Mouse (Mus musculus): ENCODE results near the gene Krt31.

Gene Krt31

DNA sequence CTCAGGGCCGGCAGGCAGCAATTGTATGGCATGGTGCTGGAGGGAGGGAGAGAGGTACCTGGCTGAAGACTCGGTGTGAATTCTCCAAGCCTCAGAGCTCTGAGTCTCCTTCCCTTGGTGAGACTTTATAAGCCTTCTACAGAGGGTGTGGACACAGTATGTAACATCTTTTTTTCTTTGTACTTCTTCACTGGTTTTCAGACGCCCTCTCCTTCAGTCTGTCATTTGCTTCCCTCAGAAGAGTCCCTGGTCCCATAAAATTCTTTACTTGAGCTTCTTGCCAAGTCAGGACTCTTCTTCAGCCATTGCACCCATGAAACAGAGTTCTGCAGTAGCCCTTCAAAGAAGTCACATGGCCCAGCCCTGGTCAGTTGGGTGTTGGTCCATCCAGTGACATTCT, at the start of gene Krt31:
TSS of gene Krt31 (minus strand) at position 101 of the 400 bp plus-strand sequence.
- DNase-seq (ENCODE audit: low read depth, low spot score): no peak

DNA sequence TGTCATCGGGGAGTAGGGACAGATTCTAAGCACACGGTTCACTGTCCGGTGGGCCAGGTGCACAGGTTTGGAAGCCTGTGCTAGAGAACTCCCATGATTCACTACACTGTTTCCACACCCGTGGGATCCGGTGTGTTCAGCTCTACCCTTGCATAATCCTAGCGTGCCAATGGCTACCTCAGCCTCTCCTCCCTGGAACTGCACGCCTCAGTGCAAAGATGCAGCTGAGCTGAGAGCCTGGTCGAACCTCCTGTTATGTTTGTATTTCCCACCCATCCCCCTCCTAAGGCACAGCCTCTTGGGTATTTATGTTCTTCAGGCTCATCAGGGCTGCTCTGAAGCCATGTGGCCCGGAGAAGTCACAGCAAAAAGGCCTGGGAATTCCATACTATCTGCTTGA, 47.5 kb upstream of the Krt31 start:
- DNase-seq (ENCODE audit: low read depth, low spot score): no peak

DNA sequence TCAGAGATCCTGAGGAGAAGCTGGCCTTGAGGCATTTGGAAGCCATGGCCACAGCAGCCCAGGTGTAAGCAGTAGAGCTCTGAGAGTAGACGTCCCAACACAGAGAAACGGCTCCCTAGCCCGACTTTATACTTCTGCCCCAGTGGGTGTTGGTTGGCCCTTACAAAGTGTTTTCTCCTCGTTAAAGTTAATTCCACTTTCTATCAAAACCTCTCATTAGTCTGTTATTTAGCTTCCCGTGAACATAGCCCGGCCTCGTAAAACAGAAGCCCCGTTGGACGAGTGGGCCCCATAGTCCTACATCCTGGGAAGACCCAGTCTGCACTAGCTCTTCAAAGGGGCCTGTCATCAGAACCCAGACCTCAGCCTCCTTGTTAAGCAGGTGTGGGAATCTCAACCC, 45.8 kb upstream of the Krt31 start, which contains the start of gene Krt35:
TSS of gene Krt35 (minus strand) at position 101 of the 400 bp plus-strand sequence.
- DNase-seq (ENCODE audit: low read depth, low spot score): no peak

DNA sequence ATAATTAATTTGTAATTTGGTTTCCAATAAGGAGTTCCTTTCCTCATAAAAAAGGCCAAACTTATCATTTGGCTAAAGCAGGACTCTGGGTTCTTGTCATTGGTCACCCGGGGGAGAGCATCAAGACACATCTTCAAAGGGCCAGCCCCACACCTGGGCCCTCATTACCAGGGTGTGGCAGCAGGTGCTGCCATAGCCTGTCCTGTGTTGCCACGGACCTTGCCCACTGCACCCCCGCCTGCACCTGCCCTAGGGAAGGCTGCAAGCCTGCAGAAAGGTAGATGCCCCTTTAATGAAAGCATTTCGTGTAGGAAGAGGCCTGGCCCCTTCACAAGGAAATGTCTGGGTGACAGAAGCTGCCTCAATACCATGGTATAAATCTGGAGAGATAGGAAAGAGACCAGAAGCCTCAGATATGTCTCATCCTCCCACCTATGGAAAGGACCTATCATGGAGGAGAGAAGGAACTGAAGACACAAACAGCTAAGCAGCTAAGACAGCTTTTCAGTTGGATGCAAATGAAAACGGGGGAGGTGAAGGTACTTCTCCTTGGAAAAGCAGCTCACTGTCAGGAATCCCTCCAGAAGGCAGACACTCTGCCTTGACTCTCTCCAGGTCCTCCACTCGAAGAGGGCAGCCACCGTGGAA, 38.2 kb upstream of the Krt31 start:
- no peak for DNase-seq (ENCODE audit: low read depth, low spot score)

DNA sequence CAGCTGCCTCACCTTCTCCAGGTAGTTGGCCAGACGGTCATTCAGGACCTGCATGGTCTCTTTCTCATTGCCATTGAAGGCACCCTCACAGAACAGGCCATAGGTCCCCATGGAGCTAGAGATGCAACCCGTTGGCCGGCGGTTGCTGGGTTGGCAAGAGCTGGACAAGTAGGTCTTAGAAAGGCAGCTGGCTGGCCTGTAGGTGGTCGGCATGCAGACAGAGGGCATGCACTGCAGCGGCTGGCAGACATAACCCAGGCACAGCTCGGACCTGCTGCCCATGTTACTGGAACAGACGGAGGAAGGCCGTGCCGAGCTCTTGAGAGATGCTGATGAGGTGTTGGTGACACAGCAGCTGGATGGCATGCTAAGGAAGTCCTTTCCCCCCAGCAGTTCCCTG, 37.5 kb upstream of the Krt31 start, which contains the start of gene Krt32:
TSS of gene Krt32 (minus strand) at position 366 of the 400 bp plus-strand sequence.
- DNase-seq (ENCODE audit: low read depth, low spot score): no peak

DNA sequence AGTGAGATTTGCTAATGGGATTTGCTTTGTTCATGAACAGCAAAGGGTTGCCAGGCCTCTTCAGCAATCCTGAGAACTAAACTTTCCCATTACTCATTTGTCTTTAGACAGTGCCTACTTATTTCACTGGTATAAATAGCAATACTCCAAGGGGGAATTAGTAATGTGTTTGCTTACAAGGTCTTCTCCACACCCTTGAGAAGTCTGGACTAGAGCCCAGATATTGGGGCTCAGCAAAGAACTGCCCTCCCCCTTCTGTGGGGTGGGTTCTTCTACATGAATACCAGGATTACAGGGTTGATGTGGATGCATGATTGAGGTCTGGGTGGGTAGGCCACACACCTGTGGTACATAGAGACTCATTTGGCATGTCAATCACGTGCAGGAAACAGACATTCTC, 23.5 kb upstream of the Krt31 start:
- no peak for DNase-seq (ENCODE audit: low read depth, low spot score)

DNA sequence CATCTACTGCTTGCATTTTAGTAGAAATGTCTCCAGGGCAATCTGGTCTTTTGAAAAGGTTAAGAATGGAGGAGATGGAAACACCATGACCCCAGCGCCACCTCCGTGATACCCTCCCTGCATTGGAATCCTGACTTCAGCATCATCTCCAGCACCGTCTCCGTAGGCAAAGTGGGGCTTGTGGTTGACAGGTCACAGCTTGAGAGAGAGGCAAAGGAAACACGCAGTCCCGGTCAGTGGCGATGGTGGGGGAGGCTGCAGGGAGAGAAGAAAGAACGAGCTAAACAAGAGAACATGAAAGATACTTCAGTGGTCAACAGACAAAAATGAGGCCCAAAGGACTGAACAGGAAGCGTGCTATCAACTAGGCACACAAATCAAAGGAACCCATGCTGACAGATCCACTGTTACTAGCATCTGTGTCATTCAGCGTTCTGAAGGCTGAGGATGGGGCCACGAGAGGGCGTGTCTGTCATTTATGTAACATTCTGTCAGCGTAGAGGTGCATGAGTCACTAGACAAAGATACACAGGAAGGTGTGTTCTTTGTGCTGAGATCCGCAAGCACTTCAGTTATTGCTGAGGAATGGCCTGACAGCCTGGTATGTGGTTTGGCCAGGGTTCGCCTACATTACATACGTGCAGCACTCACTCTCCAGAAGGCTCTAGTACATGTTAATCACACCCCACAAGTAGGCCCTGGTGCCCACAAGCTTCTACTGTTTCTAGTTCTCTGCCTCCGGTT, 17.1 kb upstream of the Krt31 start:
- DNase-seq (ENCODE audit: low read depth, low spot score): no peak

DNA sequence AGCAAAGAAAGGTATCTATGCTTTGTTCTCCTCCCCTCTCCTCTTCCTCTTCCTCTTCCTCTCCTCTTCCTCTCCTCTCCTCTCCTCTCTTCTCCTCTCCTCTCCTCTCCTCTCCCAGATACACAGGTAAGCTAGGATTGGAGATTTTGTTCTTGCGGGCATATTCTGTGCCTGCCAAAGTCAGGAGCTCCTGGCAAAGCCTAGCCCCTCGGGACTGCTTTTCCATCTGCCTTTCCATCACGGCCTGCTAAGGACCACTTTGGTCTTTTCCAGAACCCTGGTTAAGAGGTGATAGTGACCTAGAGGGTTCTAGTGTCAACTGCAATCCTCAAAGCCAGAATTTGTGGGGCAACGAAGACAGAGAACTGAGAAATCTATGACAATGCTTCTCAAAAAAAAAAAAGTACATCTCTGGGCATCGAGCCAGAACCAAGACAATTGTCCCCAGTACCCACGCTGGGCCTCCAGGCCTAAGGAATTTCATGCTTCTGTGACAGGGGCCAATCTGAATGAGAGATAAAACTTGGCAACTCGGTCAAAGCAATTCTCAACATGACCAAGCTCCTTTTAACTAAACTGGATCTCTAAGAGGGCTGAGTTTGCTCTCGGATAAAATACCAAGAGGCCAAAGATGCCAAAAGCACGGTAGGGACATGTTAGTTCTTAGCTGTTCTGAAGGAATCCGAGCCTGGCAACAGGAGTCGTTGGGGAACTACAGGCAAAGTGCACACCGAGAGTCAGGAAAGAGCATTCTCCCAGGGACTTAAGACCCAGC, 16.1 kb upstream of the Krt31 start:
- DNase-seq (ENCODE audit: low read depth, low spot score): no peak

DNA sequence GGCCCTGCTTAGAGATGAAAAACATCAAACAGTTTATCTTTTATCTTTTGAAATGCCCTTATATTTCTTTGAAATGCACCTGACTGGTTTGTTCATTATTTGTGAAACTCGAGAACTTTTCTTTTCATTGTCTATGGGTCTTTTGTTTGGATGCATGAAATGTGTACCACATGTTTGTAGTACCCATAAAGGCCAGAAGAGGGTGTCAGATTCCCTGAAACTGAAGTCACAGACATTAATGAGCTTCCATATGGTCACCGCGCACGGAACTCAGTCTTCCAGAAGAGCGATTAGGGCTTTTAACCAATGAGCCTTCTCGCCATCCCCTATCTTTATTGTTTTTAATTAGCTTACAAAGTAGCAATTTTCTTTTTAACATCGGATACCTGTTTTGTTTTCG, 8.5 kb upstream of the Krt31 start:
- DNase-seq (ENCODE audit: low read depth, low spot score): no peak

DNA sequence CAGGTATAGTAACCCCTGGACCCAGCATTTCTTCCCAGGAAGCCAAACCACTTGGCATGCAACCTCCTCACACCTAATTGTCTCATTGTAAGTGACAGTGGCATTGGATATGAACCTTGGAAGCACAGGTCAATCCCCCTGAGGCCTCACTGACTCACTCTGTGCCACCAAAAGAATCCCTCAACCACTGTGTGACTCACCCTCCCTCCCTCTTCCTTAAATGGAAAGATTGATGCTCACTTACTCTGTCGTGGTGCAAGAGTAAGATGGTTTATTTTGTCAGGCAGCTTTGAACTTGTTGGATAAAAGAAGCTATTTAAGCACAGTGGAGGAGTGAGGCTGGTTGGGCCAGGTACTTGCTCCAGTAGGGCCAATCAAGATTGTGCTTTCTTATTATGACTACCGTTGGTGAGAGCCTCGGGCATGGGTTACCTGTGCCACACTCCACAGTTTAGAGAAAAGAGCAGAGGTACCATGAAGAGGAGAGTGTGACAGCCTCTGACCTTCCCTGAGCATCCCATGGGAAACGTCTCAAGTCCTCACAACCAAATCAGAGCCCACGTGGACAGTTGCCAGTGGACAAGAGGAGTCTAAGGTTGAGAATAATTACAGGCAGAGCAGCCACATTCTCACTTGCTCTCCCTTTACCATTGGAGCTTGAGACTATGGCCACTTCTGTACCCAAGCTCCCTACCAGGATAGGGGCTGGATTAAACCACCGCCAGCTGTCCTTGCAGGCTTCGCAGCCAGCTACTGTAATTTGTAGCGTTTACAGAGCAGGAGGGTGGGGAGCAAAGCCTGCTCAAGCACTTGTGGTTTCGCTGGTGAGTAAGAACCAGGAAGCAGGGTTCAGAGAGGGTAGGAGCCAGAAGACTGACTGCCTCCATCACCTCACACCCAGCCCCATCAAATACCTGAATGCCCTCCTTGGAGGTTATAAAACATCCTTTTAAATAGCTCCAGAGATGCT, 5.6 kb upstream of the Krt31 start:
- DNase-seq (ENCODE audit: low read depth, low spot score): no peak

DNA sequence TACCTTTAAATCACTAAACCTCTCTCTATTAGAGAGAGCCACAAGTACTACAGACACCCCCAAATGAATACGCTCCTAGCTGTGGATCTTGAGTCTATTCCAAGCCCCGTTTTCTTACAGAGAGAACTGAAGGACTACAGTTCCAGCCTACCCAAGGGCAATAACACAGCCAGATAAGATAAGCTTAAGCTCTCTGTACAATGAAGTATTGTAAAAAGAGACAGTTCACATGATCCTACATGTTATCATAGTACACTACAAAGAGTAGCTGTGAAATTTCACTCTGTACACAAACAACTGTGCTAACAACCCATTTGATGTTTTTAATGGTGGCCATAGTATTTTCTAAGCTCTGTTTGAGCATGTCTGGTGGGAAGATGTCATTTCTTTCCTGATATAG, 3.2 kb downstream of the Krt31 start:
- DNase-seq (ENCODE audit: low read depth, low spot score): no peak

DNA sequence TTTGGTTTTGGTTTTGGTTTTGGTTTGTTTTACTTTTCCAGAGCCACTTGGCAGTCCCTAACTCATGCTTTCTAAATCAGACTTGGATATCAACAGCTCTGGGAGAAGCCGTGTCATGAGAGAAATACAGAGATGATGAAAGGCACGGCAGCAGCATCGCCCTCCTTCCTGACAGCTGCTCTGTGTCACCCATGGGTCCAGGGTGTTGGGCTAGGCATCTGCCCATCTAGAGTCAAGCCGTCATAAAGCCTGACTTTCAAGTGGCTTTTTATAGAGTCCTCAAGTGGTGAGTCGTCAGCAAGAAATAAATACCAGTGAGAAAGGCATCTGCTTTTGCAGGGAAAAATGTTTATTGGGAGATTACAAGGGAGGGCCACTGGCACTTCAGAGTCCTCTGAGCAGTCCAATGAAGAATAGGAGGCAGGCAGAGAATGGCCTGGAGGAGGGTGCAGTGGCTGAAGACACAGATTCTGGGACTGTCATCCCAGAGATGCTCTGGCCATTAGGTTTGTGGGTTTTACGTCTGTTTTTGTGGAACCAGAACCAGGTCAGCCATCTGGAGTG, 4.0 kb downstream of the Krt31 start:
- no peak for DNase-seq (ENCODE audit: low read depth, low spot score)

DNA sequence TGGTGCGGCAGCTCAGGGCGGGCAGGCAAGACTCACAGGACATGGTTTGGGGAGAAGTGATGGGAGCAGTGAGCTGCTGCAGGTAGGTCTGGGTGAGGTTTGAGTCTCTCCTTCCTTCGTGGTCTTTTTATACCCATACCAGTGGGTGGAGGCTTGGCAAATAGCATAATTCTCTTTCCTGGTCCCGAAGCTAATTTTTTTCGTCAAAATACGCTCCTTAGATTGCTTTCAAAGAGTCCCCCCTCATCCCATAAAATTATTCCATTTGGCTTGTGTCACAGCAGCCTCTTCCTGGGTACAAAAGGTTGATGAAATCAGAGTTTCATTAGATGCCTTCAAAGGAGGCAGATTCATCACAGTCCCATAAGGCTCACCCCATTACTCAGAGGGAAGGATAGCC, 8.9 kb downstream of the Krt31 start, which contains the start of gene Krt34:
TSS of gene Krt34 (minus strand) at position 101 of the 400 bp plus-strand sequence.
- no peak for DNase-seq (ENCODE audit: low read depth, low spot score)

DNA sequence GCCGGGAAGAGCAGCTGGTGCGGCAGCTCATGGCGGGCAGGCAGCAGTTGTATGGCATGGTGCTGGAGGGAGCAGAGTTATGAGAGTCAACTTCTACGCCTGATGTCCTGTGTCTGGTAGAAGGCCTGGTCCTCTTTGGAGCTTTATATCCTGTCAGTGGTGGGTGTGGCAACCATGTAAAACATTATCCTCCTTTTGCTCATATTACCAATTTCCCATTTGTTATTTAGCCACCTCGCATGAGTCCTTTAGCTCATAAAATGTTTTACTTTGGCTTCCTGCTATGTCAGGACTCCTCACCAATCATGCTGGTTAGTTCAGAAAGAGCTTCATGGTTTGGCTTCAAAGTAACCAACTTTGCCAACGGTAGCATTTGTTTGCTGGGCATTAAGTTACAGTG, 20.6 kb downstream of the Krt31 start, which contains the start of gene Krt33b:
TSS of gene Krt33b (minus strand) at position 101 of the 400 bp plus-strand sequence.
- DNase-seq (ENCODE audit: low read depth, low spot score): no peak

DNA sequence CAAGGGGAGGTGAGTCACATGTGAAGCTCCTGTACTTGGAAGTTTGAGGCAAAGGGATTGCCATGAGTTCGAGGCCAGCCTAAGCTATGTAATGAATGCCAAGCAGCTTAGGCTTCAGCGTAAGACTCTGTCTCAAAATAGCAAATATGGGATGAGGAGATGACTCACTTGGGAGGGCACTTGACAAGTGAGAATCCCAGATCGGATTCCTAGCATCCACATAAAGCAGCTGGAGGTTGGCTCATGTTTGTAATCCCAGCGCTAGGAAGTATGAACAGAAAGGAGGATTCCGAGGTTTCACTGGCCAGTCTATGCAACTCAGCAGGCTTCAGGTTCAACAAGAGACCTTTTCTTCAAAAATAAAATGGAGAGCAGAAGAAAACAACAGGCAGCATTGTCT, 28.9 kb downstream of the Krt31 start:
- DNase-seq (ENCODE audit: low read depth, low spot score): no peak

DNA sequence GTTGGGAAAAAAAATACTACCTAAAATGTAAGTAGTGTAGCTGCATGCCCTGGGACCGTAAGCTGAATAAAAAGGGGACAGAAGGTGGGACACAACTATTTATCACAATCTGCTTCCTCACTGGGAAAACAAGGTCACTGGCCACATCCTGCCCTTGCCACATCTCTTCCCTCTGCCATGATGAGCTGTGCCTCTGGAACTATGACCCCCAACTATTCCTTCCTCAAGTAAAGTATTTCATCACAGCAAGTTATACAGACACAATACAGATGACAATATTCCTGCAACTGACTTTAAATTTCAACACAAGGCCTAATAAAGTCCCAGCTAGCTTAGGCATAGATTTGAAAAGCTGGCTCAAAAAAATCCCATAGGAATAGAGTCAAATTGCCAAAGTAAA, 30.9 kb downstream of the Krt31 start:
- no peak for DNase-seq (ENCODE audit: low read depth, low spot score)

DNA sequence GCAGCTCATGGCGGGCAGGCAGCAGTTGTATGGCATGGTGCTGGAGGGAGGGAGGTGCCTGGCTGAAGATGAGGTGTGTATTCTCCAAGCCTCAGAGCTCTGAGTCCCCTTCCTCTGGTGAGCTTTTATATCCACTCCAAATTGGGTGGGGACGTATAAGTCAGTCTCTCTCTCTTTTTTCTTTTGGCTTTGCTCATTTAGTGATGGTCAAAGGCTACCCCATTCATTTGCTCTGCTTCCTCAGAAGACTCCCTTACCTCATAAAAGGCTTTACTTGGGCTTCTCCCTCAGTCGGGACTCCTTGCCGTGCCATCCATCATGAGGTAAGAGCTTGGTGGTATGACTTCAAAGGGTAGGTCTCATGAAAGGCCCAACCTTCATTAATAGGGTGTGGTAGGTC, 34.2 kb downstream of the Krt31 start, which contains the start of gene Krt33a:
TSS of gene Krt33a (minus strand) at position 101 of the 400 bp plus-strand sequence.
- no peak for DNase-seq (ENCODE audit: low read depth, low spot score)

DNA sequence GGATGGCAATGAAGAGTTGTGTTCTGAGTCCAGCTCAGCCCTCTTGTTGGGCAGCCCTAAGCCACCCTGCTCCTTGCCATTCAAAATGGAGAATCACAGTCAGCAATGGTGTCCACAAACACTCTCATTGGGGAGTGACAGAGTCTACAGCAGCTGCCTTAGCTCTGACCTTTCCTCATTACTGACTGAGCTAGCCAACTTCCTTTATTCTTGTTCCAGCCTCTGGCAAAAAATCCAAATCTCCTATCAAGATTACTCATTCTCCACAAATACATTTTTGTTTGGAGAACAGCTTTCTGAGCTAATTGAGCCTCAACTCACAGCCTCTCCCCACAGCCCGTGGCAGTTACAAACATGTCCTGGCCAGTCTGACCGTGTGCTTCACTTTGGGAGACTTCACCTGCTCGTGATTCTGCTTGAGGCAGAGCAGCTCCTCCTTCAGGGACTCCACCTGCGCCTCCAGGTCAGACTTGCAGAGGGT, 36.6 kb downstream of the Krt31 start:
- no peak for DNase-seq (ENCODE audit: low read depth, low spot score)

DNA sequence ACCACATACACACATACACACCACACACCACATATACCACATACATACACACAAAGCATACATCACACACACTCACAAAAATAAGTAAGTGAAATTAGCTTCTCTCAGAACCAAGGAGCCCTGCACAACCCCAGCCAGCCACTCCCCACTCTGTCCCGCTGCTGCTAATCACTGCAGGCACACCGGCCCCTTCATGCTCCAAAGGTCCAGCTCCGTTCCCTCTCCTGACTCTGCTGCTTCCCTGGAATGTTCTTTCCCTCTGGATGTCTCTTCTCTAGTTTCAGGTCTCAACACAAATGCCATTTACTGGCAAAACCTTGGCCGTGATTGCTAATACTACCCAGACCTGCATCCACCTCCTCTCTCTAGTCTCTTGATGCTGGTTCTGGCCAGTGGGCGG, 39.7 kb downstream of the Krt31 start:
- DNase-seq (ENCODE audit: low read depth, low spot score): no peak

DNA sequence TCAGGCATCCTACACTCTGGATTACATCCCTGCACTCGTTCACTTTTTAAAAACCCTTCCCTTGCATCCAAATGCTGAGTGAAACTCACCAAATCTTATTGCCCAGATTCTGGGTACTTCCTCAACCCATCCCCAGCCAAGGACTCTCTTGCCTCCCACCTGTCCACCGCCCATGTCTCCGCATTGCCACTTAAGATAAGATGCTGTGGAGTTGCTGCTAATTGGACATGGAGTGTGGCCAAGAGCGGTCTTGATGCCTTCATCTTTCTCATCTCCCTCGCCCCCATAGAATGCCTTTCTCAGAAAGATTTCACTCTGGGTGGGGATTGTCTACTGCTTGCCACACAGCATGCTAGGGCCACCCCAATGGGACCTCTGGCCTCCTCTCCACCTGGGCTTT, 42.0 kb downstream of the Krt31 start:
- DNase-seq (ENCODE audit: low read depth, low spot score): no peak

DNA sequence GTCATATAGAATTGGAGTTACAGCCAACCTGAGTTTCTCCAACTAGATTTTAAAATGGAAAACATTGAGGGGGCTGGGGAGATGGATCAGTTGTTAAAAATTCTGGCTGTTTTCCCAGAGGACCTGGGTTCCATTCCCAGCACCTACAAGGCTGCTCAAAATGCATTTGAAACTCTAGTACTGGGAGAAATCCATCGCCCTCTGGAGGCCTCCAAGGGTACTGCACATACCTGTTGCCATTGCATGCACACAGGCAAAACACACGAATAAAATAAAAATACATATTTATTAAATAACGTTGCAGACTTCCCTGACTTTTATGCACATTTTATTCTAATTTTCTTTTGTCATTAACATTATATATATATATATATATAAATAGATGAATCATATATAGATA, 43.7 kb downstream of the Krt31 start:
- DNase-seq (ENCODE audit: low read depth, low spot score): peak; percentile 3

All from c-Kit-negative CD71-positive TER-119-positive erythroid progenitor cells, embryonic 14.5 days (primary cell).